Mouse (Mus musculus) cerebellum, adult 2 months (tissue): Measurements from ENCODE around the gene Syne2. TPM values are rescaled to one million over a fixed set of nuclear protein-coding genes. Genes with fewer than 3 reads are reported as not detected.

Source experiments
- DNase-seq, 2 experiments: peaks; one replicate each; pipeline ENCODE4 v3.0.0; 2021
- H3K27ac ChIP-seq: fragments of 200-500 bp; 2 replicates; pipeline ENCODE4 v1.5.1; 2012; ENCODE audit warnings: low read length, control low read depth, inconsistent platforms; ENCODE audit not compliant: insufficient read depth
- H3K27me3 ChIP-seq: fragments of 200-500 bp; 2 replicates; pipeline ENCODE4 v1.6.1; 2012; ENCODE audit warnings: inconsistent platforms, mild to moderate bottlenecking, low read length, moderate library complexity; ENCODE audit not compliant: control insufficient read depth, insufficient read depth
- H3K4me1 ChIP-seq: fragments of 200-500 bp; 2 replicates; pipeline ENCODE4 v1.6.1; 2011; ENCODE audit warnings: low read length; ENCODE audit not compliant: control insufficient read depth, insufficient read depth
- H3K4me3 ChIP-seq: fragments of 200-500 bp; replicated peaks from 2 replicates; pipeline ENCODE3; 2011; ENCODE audit warnings: mild to moderate bottlenecking, low read depth, low read length, control low read depth; ENCODE audit not compliant: insufficient read depth
- CTCF ChIP-seq: fragments of 200-500 bp; IDR thresholded peaks from 2 replicates; pipeline ENCODE4 v1.5.1; 2011; ENCODE audit warnings: low read depth, mild to moderate bottlenecking, control low read depth, low read length, moderate library complexity, borderline replicate concordance; ENCODE audit not compliant: insufficient read depth
- POLR2A ChIP-seq: fragments of 200-500 bp; IDR thresholded peaks from 2 replicates; pipeline ENCODE4 v1.6.1; 2011; ENCODE audit warnings: low read length, control low read depth, borderline replicate concordance; ENCODE audit not compliant: insufficient read depth
- WGBS: fragments of 180-500 bp; shearing (Covaris S2); methylation state at CpG from one replicate; pipeline ENCODE4 v1.1.7; 2018; 5-methylcytosine and 5-hydroxymethylcytosine counted together
- polyA plus RNA-seq: library from polyadenylated mRNA; depleted of rRNA; stranded (reverse); fragments of >200 nt; gene quantifications from 2 replicates; pipeline ENCODE4 v1.2.3, GENCODE M21; 2012

The Syne2 gene
- polyA plus RNA-seq, 1 experiment: 39.3 TPM

DNA sequence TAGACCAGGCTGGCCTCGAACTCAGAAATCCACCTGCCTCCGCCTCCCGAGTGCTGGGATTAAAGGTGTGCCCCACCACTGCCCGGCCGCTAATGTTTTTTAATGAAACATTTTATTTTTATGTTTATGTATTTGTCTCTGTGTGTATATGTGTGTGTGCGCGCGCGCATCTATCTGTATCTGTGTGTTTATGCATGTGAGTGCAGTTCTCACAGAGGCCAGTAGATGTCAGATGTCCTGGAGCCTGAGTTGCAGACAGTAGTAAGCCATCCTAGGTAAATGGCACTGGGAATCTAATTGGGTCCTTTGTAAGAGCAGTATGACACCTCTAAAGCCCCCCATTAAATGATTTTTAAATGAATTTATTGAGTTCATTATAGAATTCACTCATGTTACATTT lies 83.8 kb downstream of the Syne2 start:
- no peak overlapping the region for H3K4me3 ChIP-seq
- TF ChIP-seq POLR2A: no peak
- TF ChIP-seq CTCF: no peak
- H3K4me1 ChIP-seq: no peaks in the 10 kb centered on the region
- over 99% methylated on average over 9 of the region's 9 CpGs for WGBS
- no peak overlapping the region for H3K27ac ChIP-seq
- no peak for DNase-seq
- no peaks in the 10 kb centered on the region for H3K27me3 ChIP-seq

- Histone ChIP-seq H3K4me3 (no peak overlapping the region), H3K27ac (no peak overlapping the region), H3K27me3 (no peaks in the 10 kb centered on the region), H3K4me1 (no peaks in the 10 kb centered on the region)
- TF ChIP-seq CTCF: no peak
- no peak for TF ChIP-seq POLR2A
- DNase-seq: no peak
- WGBS: 96% methylated on average over 11 of the region's 11 CpGs
These were observed 86.1 kb downstream of the Syne2 start for GRCm38 (mm10) chr12:75904068-75904467.

GRCm38 (mm10) chr12:75905304-75905703 lies 87.4 kb downstream of the Syne2 start:
- H3K27me3 ChIP-seq: no peaks in the 10 kb centered on the region
- TF ChIP-seq POLR2A (no peak), CTCF (no peak)
- WGBS: 95% methylated on average over 7 of the region's 7 CpGs
- H3K4me1 ChIP-seq: no peaks in the 10 kb centered on the region
- DNase-seq: no peak
- H3K27ac ChIP-seq: no peak overlapping the region
- no peak overlapping the region for H3K4me3 ChIP-seq

- no peak for DNase-seq
- no peaks in the 10 kb centered on the region for H3K27me3 ChIP-seq
- WGBS: 85% methylated on average over 3 of the region's 3 CpGs
- no peaks in the 10 kb centered on the region for H3K4me1 ChIP-seq
- no peak overlapping the region for H3K4me3 ChIP-seq
- no peak overlapping the region for H3K27ac ChIP-seq
- TF ChIP-seq CTCF: no peak
- no peak for TF ChIP-seq POLR2A
These were observed 90.5 kb downstream of the Syne2 start for GRCm38 (mm10) chr12:75908466-75908865.

GRCm38 (mm10) chr12:75915694-75916093 lies 97.8 kb downstream of the Syne2 start:
- 92% methylated on average over 5 of the region's 5 CpGs for WGBS
- Histone ChIP-seq H3K27ac (no peak overlapping the region), H3K4me1 (no peaks in the 10 kb centered on the region), H3K27me3 (no peaks in the 10 kb centered on the region), H3K4me3 (no peak overlapping the region)
- DNase-seq: no peak
- TF ChIP-seq CTCF: no peak

GRCm38 (mm10) chr12:75918415-75918814 lies 100.5 kb downstream of the Syne2 start:
- no peaks in the 10 kb centered on the region for H3K4me1 ChIP-seq
- 20% methylated on average over 2 of the region's 2 CpGs for WGBS
- TF ChIP-seq CTCF (no peak), POLR2A (no peak)
- no peak overlapping the region for H3K27ac ChIP-seq
- H3K4me3 ChIP-seq: no peak overlapping the region
- H3K27me3 ChIP-seq: no peaks in the 10 kb centered on the region
- DNase-seq: no peak

- H3K27ac ChIP-seq: no peak overlapping the region
- peak; percentile 38; the same call in 1 of the 2 replicates for TF ChIP-seq CTCF
- TF ChIP-seq POLR2A: no peak
- 67% methylated on average over 6 of the region's 6 CpGs for WGBS
These were observed 101.0 kb downstream of the Syne2 start for GRCm38 (mm10) chr12:75918914-75919313.

GRCm38 (mm10) chr12:75922900-75923299 lies 105.0 kb downstream of the Syne2 start:
- TF ChIP-seq POLR2A: no peak
- TF ChIP-seq CTCF: no peak
- no peaks in the 10 kb centered on the region for H3K27me3 ChIP-seq
- H3K4me3 ChIP-seq: no peak overlapping the region
- H3K27ac ChIP-seq: no peak overlapping the region
- H3K4me1 ChIP-seq: no peaks in the 10 kb centered on the region
- 77% methylated on average over 11 of the region's 11 CpGs for WGBS
- no peak for DNase-seq

More at GRCm38 (mm10) chr12:75918914-75919313, 101.0 kb downstream of the Syne2 start:
- Histone ChIP-seq H3K27me3 (no peaks in the 10 kb centered on the region), H3K4me1 (no peaks in the 10 kb centered on the region), H3K4me3 (no peak overlapping the region)
- peak; percentile 12 to 22 for DNase-seq
